Mouse (Mus musculus) heart, embryonic 16.5 days (tissue): Measurements from ENCODE around the gene Kpna7. TPM values are rescaled to one million over a fixed set of nuclear protein-coding genes. Genes with fewer than 3 reads are reported as not detected.
"Not testable (repeated sequence)": the region's sequence is repeated elsewhere in the genome, so short reads cannot be mapped to it uniquely, and the experiment has no call there.

Experiments used
- ATAC-seq: fragments of 200-750 bp; cut with Nextera tagmentation; replicated peaks from 2 replicates; pipeline ENCODE4 v1.8.0; 2017; ENCODE audit warnings: moderate number of reproducible peaks; ENCODE audit not compliant: insufficient read depth, low FRiP score; ENCODE audit errors: extremely low read depth
- H3K27ac ChIP-seq: fragments of 300-500 bp; sonication (generic); 2 replicates; pipeline ENCODE4 v1.5.1; 2014; ENCODE audit warnings: mild to moderate bottlenecking, low read length, control low read depth, moderate library complexity
- H3K27me3 ChIP-seq: fragments of 300-500 bp; sonication (generic); 2 replicates; pipeline ENCODE4 v1.6.1; 2014; ENCODE audit warnings: low read length, mixed read lengths; ENCODE audit not compliant: control insufficient read depth, insufficient read depth
- H3K36me3 ChIP-seq: fragments of 300-500 bp; sonication (generic); 2 replicates; pipeline ENCODE4 v1.6.1; 2014; ENCODE audit not compliant: control insufficient read depth, insufficient read depth
- H3K4me1 ChIP-seq: fragments of 300-500 bp; sonication (generic); 2 replicates; pipeline ENCODE4 v1.6.1; 2014; ENCODE audit warnings: low read length, mixed read lengths; ENCODE audit not compliant: control insufficient read depth, insufficient read depth
- H3K4me2 ChIP-seq: fragments of 300-500 bp; sonication (generic); 2 replicates; pipeline ENCODE4 v1.6.1; 2014; ENCODE audit warnings: low read depth, mild to moderate bottlenecking, control low read depth, low read length
- H3K4me3 ChIP-seq: fragments of 300-500 bp; sonication (generic); 2 replicates; pipeline ENCODE4 v1.5.1; 2014; ENCODE audit warnings: mild to moderate bottlenecking, control low read depth, low read length
- H3K9ac ChIP-seq: fragments of 300-500 bp; sonication (generic); 2 replicates; pipeline ENCODE4 v1.6.1; 2014; ENCODE audit warnings: low read length, control low read depth
- H3K9me3 ChIP-seq: fragments of 300-500 bp; sonication (generic); replicated peaks from 2 replicates; pipeline ENCODE4 v1.6.1; 2016; ENCODE audit warnings: low read length; ENCODE audit not compliant: control insufficient read depth
- WGBS: fragments of 180-500 bp; shearing (Covaris S2); extraction: QIAGEN DNeasy Blood & Tissue Kit; methylation state at CpG from one replicate; pipeline ENCODE4 v1.1.7; 2014; 5-methylcytosine and 5-hydroxymethylcytosine counted together
- polyA plus RNA-seq: library from polyadenylated mRNA; unstranded; fragments of >200 nt; fragmentation: Nextera tagmentation; extraction: Ambion mirVana; gene quantifications from 2 replicates; pipeline ENCODE4 v1.2.1, GENCODE M21; 2015

Gene Kpna7
- polyA plus RNA-seq, 1 experiment from 2014 or later, result 0.11 TPM

- Histone ChIP-seq H3K4me1 (no peaks in the 10 kb centered on the region), H3K36me3 (no peaks in the 10 kb centered on the region), H3K4me3 (no peak overlapping the region), H3K27me3 (no peaks in the 10 kb centered on the region), H3K9ac (no peak overlapping the region), H3K4me2 (no peak overlapping the region), H3K27ac (no peak overlapping the region), H3K9me3 (no peaks in the 10 kb centered on the region)
- 80% methylated on average over 1 of the region's 1 CpGs for WGBS
- no peak for ATAC-seq
These were observed 19.0 kb downstream of the Kpna7 start for GRCm38 (mm10) chr5:145064765-145065340.

GRCm38 (mm10) chr5:145059524-145059923, 24.3 kb downstream of the Kpna7 start:
- Histone ChIP-seq H3K4me3 (no peak overlapping the region), H3K36me3 (no peaks in the 10 kb centered on the region), H3K27me3 (no peaks in the 10 kb centered on the region), H3K4me2 (no peak overlapping the region), H3K4me1 (no peaks in the 10 kb centered on the region), H3K9ac (no peak overlapping the region), H3K27ac (no peak overlapping the region), H3K9me3 (no peaks in the 10 kb centered on the region)
- 78% methylated on average over 2 of the region's 2 CpGs for WGBS
- ATAC-seq, result no peak

- H3K4me1 ChIP-seq, result no peaks in the 10 kb centered on the region
- no peaks in the 10 kb centered on the region for H3K27me3 ChIP-seq
- H3K4me2 ChIP-seq, result no peak overlapping the region
- H3K9me3 ChIP-seq, result no peaks in the 10 kb centered on the region
- no peak overlapping the region for H3K27ac ChIP-seq
- no peak overlapping the region for H3K9ac ChIP-seq
- WGBS, result 88% methylated on average over 7 of the region's 7 CpGs
- no peaks in the 10 kb centered on the region for H3K36me3 ChIP-seq
- H3K4me3 ChIP-seq, result no peak overlapping the region
- no peak for ATAC-seq
These were observed 25.1 kb downstream of the Kpna7 start for GRCm38 (mm10) chr5:145058722-145059121.

GRCm38 (mm10) chr5:145057907-145058306, 25.9 kb downstream of the Kpna7 start:
- no peak overlapping the region for H3K27ac ChIP-seq
- no peaks in the 10 kb centered on the region for H3K27me3 ChIP-seq
- H3K4me3 ChIP-seq, result no peak overlapping the region
- no peaks in the 10 kb centered on the region for H3K9me3 ChIP-seq
- ATAC-seq, result no peak
- no peak overlapping the region for H3K4me2 ChIP-seq
- no peak overlapping the region for H3K9ac ChIP-seq
- WGBS, result 77% methylated on average over 8 of the region's 8 CpGs
- no peaks in the 10 kb centered on the region for H3K36me3 ChIP-seq
- no peaks in the 10 kb centered on the region for H3K4me1 ChIP-seq

- H3K4me2 ChIP-seq, H3K9me3 ChIP-seq, H3K9ac ChIP-seq, H3K27me3 ChIP-seq, ATAC-seq, H3K36me3 ChIP-seq, H3K27ac ChIP-seq, H3K4me3 ChIP-seq, H3K4me1 ChIP-seq: not testable (repeated sequence)
- 32% methylated on average over 3 of the region's 3 CpGs for WGBS
These were observed 29.6 kb downstream of the Kpna7 start for GRCm38 (mm10) chr5:145054187-145054586.

GRCm38 (mm10) chr5:145042690-145043089, 41.1 kb downstream of the Kpna7 start, which contains the start of gene 1700018F24Rik:
1700018F24Rik (plus strand) TSS chr5:145042990.
- H3K27me3 ChIP-seq, ATAC-seq, H3K9me3 ChIP-seq, H3K36me3 ChIP-seq, H3K27ac ChIP-seq, H3K9ac ChIP-seq, H3K4me1 ChIP-seq, H3K4me2 ChIP-seq, H3K4me3 ChIP-seq: not testable (repeated sequence)
- 44% methylated on average over 3 of the region's 3 CpGs for WGBS

- ATAC-seq, result no peak
- H3K36me3 ChIP-seq, result no peaks in the 10 kb centered on the region
- H3K27me3 ChIP-seq, result no peaks in the 10 kb centered on the region
- no peaks in the 10 kb centered on the region for H3K9me3 ChIP-seq
- no peak overlapping the region for H3K4me2 ChIP-seq
- H3K27ac ChIP-seq, result no peak overlapping the region
- H3K4me3 ChIP-seq, result no peak overlapping the region
- no peaks in the 10 kb centered on the region for H3K4me1 ChIP-seq
- no peak overlapping the region for H3K9ac ChIP-seq
- 40% methylated on average over 4 of the region's 4 CpGs for WGBS
These were observed 42.2 kb downstream of the Kpna7 start for GRCm38 (mm10) chr5:145041628-145042027.

GRCm38 (mm10) chr5:145032391-145032790, 51.4 kb downstream of the Kpna7 start, which contains the start of gene Gm4871:
Gm4871 (minus strand) TSS chr5:145032754.
- H3K27me3 ChIP-seq, H3K4me1 ChIP-seq, H3K4me2 ChIP-seq, H3K36me3 ChIP-seq, H3K27ac ChIP-seq, ATAC-seq, H3K9ac ChIP-seq, H3K9me3 ChIP-seq, H3K4me3 ChIP-seq: not testable (repeated sequence)
- 42% methylated on average over 5 of the region's 5 CpGs for WGBS

GRCm38 (mm10) chr5:145030476-145030875, 53.4 kb downstream of the Kpna7 start:
- H3K9me3 ChIP-seq, H3K9ac ChIP-seq, H3K27me3 ChIP-seq, H3K36me3 ChIP-seq, H3K4me3 ChIP-seq, H3K27ac ChIP-seq, H3K4me1 ChIP-seq, H3K4me2 ChIP-seq, ATAC-seq: not testable (repeated sequence)
- 84% methylated on average over 1 of the region's 1 CpGs for WGBS
